12 mouse cellular contexts compared by ENCODE assay signal in genomic region chr6:103405961-103406360, GRCm38 (mm10).
"Had no signal": no experiment of that assay in that cellular context is flagged by ENCODE, and none has a peak within 500 bp of the region (broad histone marks: within the 10 kb centered on the region; RNA-seq: fewer than 3 reads in every experiment).

No protein-coding gene starts in this region.

- DNase-seq: layer of hippocampus, adult 9-11 months; liver; lung, adult 18-20 months; lung, postnatal 10 days; lung, postnatal 36 days; midbrain, embryonic 14.5 days; right cerebral cortex, adult 18-20 months; right cerebral cortex, postnatal 14 days; right cerebral cortex, postnatal 4 days; thymus, adult 2 months; thymus, postnatal 14 days; thymus, postnatal 4 days had no signal
